Mouse (Mus musculus) liver, embryonic 11.5 days (tissue): ENCODE measurements around the gene Rasgef1c. TPM values are rescaled to one million over a fixed set of nuclear protein-coding genes. Genes with fewer than 3 reads are reported as not detected.

Experiments used
- ATAC-seq: fragments of 200-750 bp; cut with Nextera tagmentation; replicated peaks from 2 replicates; pipeline ENCODE4 v1.8.0; 2017; ENCODE audit warnings: moderate number of reproducible peaks, mild to moderate bottlenecking, moderate TSS enrichment, moderate library complexity; ENCODE audit not compliant: low FRiP score
- DNase-seq: peaks from one replicate; pipeline ENCODE4 v3.0.0-alpha.2; 2017; ENCODE audit warnings: low spot score
- H3K27ac ChIP-seq: fragments of 300-500 bp; sonication (generic); 2 replicates; pipeline ENCODE4 v1.5.1; 2014; ENCODE audit warnings: mild to moderate bottlenecking, low read depth, low read length, control low read depth
- H3K27me3 ChIP-seq: fragments of 300-500 bp; sonication (generic); replicated peaks from 2 replicates; pipeline ENCODE4 v1.6.1; 2014; ENCODE audit warnings: low read length, mixed read lengths; ENCODE audit not compliant: control insufficient read depth, insufficient read depth
- H3K36me3 ChIP-seq: fragments of 300-500 bp; sonication (generic); 2 replicates; pipeline ENCODE4 v1.6.1; 2014; ENCODE audit warnings: mild to moderate bottlenecking, low read length, moderate library complexity, mixed read lengths; ENCODE audit not compliant: control insufficient read depth, insufficient read depth
- H3K4me1 ChIP-seq: fragments of 300-500 bp; sonication (generic); replicated peaks from 2 replicates; pipeline ENCODE4 v1.6.1; 2014; ENCODE audit warnings: low read length, mixed read lengths; ENCODE audit not compliant: control insufficient read depth, insufficient read depth
- H3K4me2 ChIP-seq: fragments of 300-500 bp; sonication (generic); 2 replicates; pipeline ENCODE4 v1.6.1; 2014; ENCODE audit warnings: mild to moderate bottlenecking, control low read depth, moderate library complexity
- H3K4me3 ChIP-seq: fragments of 300-500 bp; sonication (generic); 2 replicates; pipeline ENCODE4 v1.5.1; 2014; ENCODE audit warnings: low read depth, low read length, control low read depth
- H3K9ac ChIP-seq: fragments of 300-500 bp; sonication (generic); 2 replicates; pipeline ENCODE4 v1.6.1; 2014; ENCODE audit warnings: low read depth, low read length, control low read depth
- H3K9me3 ChIP-seq: fragments of 300-500 bp; sonication (generic); 2 replicates; pipeline ENCODE4 v1.6.1; 2016; ENCODE audit warnings: low read length, inconsistent platforms, mixed read lengths; ENCODE audit not compliant: control insufficient read depth
- whole genome bisulfite sequencing: fragments of 180-500 bp; shearing (Covaris S2); extraction: QIAGEN DNeasy Blood & Tissue Kit; methylation state at CpG from one replicate; pipeline ENCODE4 v1.1.7; 2014; 5-methylcytosine and 5-hydroxymethylcytosine counted together
- polyA plus RNA-seq: library from polyadenylated mRNA; unstranded; fragments of >200 nt; fragmentation: Nextera tagmentation; extraction: Ambion mirVana; gene quantifications from 2 replicates; pipeline ENCODE4 v1.2.1, GENCODE M21; 2014

Gene Rasgef1c
- polyA plus RNA-seq, 1 experiment from 2014 or later, result not detected

- H3K9ac ChIP-seq, result no peak overlapping the region
- peaks cover 45% of the 10 kb centered on the region for H3K27me3 ChIP-seq
- no peaks in the 10 kb centered on the region for H3K36me3 ChIP-seq
- ATAC-seq (no peak), DNase-seq (no peak)
- H3K4me3 ChIP-seq, result peak overlapping the region; percentile 66
- H3K27ac ChIP-seq, result no peak overlapping the region
- H3K9me3 ChIP-seq, result no peaks in the 10 kb centered on the region
- peak overlapping the region; percentile 100 for H3K4me2 ChIP-seq
- H3K4me1 ChIP-seq, result peaks cover 7% of the 10 kb centered on the region
- WGBS, result 29% methylated on average over 15 of the region's 15 CpGs
Observed at GRCm38 (mm10) chr11:49900962-49901658, 525 bp upstream of the Rasgef1c start.

- ATAC-seq, result 0 out of 2 replicates have a peak, but pooled peaks have one; percentile 41
- 14% methylated on average over 7 of the region's 7 CpGs for WGBS
Observed at GRCm38 (mm10) chr11:49903333-49903732, 1.7 kb downstream of the Rasgef1c start.

GRCm38 (mm10) chr11:49918521-49919180, 17.0 kb downstream of the Rasgef1c start:
- H3K9me3 ChIP-seq, result no peaks in the 10 kb centered on the region
- H3K27me3 ChIP-seq, result no peaks in the 10 kb centered on the region
- no peak overlapping the region for H3K9ac ChIP-seq
- H3K4me2 ChIP-seq, result no peak overlapping the region
- no peaks in the 10 kb centered on the region for H3K4me1 ChIP-seq
- ATAC-seq (no peak), DNase-seq (no peak)
- H3K4me3 ChIP-seq, result no peak overlapping the region
- no peak overlapping the region for H3K27ac ChIP-seq
- no peaks in the 10 kb centered on the region for H3K36me3 ChIP-seq
- 66% methylated on average over 15 of the region's 15 CpGs for WGBS

More at GRCm38 (mm10) chr11:49903333-49903732, 1.7 kb downstream of the Rasgef1c start:
- no peaks in the 10 kb centered on the region for H3K36me3 ChIP-seq
- H3K27me3 ChIP-seq, result peaks cover 45% of the 10 kb centered on the region
- no peak overlapping the region for H3K9ac ChIP-seq
- no peaks in the 10 kb centered on the region for H3K9me3 ChIP-seq
- H3K4me2 ChIP-seq, result no peak overlapping the region
- peak; percentile 56 for DNase-seq
- H3K4me1 ChIP-seq, result peaks cover 7% of the 10 kb centered on the region
- no peak overlapping the region for H3K27ac ChIP-seq
- H3K4me3 ChIP-seq, result no peak overlapping the region

- Histone ChIP-seq H3K4me2 (no peak overlapping the region), H3K27me3 (no peaks in the 10 kb centered on the region)
- 44% methylated on average over 6 of the region's 6 CpGs for WGBS
Observed at GRCm38 (mm10) chr11:49919304-49919703, 17.7 kb downstream of the Rasgef1c start.

GRCm38 (mm10) chr11:49923539-49923938, 21.9 kb downstream of the Rasgef1c start:
- Histone ChIP-seq H3K4me2 (no peak overlapping the region), H3K9ac (no peak overlapping the region), H3K9me3 (no peaks in the 10 kb centered on the region), H3K4me1 (no peaks in the 10 kb centered on the region), H3K27ac (no peak overlapping the region), H3K4me3 (no peak overlapping the region), H3K36me3 (no peaks in the 10 kb centered on the region), H3K27me3 (peaks cover 10% of the 10 kb centered on the region)
- no peak for DNase-seq
- no peak for ATAC-seq
- whole genome bisulfite sequencing, result 80% methylated on average over 9 of the region's 9 CpGs

More at GRCm38 (mm10) chr11:49919304-49919703, 17.7 kb downstream of the Rasgef1c start:
- H3K4me3 ChIP-seq, result no peak overlapping the region
- ATAC-seq (no peak), DNase-seq (no peak)
- H3K27ac ChIP-seq, result no peak overlapping the region
- no peaks in the 10 kb centered on the region for H3K9me3 ChIP-seq
- no peaks in the 10 kb centered on the region for H3K4me1 ChIP-seq
- no peaks in the 10 kb centered on the region for H3K36me3 ChIP-seq
- H3K9ac ChIP-seq, result no peak overlapping the region

- no peaks in the 10 kb centered on the region for H3K36me3 ChIP-seq
- H3K27me3 ChIP-seq, result peaks cover 12% of the 10 kb centered on the region
- ATAC-seq (no peak), DNase-seq (no peak)
- WGBS, result 63% methylated on average over 7 of the region's 7 CpGs
- H3K4me1 ChIP-seq, result no peaks in the 10 kb centered on the region
- no peak overlapping the region for H3K27ac ChIP-seq
- no peak overlapping the region for H3K4me3 ChIP-seq
- no peak overlapping the region for H3K9ac ChIP-seq
- no peaks in the 10 kb centered on the region for H3K9me3 ChIP-seq
- H3K4me2 ChIP-seq, result no peak overlapping the region
Observed at GRCm38 (mm10) chr11:49926183-49926582, 24.5 kb downstream of the Rasgef1c start.

GRCm38 (mm10) chr11:49927169-49927568, 25.5 kb downstream of the Rasgef1c start:
- 34% methylated on average over 4 of the region's 4 CpGs for WGBS
- no peak for DNase-seq
- H3K27ac ChIP-seq, result no peak overlapping the region
- no peak for ATAC-seq
- H3K4me2 ChIP-seq, result no peak overlapping the region
- H3K9me3 ChIP-seq, result no peaks in the 10 kb centered on the region
- H3K36me3 ChIP-seq, result no peaks in the 10 kb centered on the region
- no peak overlapping the region for H3K4me3 ChIP-seq
- no peaks in the 10 kb centered on the region; the same call in 1 of the 2 replicates for H3K4me1 ChIP-seq
- no peak overlapping the region for H3K9ac ChIP-seq
- peaks cover 12% of the 10 kb centered on the region for H3K27me3 ChIP-seq

- Histone ChIP-seq H3K9me3 (no peaks in the 10 kb centered on the region), H3K4me1 (no peaks in the 10 kb centered on the region; the same call in 1 of the 2 replicates), H3K4me3 (no peak overlapping the region), H3K27ac (no peak overlapping the region), H3K27me3 (peaks cover 12% of the 10 kb centered on the region), H3K4me2 (no peak overlapping the region), H3K9ac (no peak overlapping the region), H3K36me3 (no peaks in the 10 kb centered on the region)
- no peak for ATAC-seq
- 75% methylated on average over 6 of the region's 6 CpGs for WGBS
- no peak for DNase-seq
Observed at GRCm38 (mm10) chr11:49927670-49928069, 26.0 kb downstream of the Rasgef1c start.
